Mouse (Mus musculus): Measurements from ENCODE around the gene Slc22a21. TPM values are rescaled to one million over a fixed set of nuclear protein-coding genes. Genes with fewer than 3 reads are reported as not detected.
"Not testable (repeated sequence)": the region's sequence is repeated elsewhere in the genome, so short reads cannot be mapped to it uniquely, and the experiment has no call there.

Gene Slc22a21
- total and polyA plus RNA-seq, 3 experiments = not detected

- Histone ChIP-seq H3K4me3 (replicated peaks in 1 of 3; ENCODE audit: low read depth in 2 of 3, low read length in 2 of 3, poor library complexity in 1 of 3) (no peak overlapping the region), H3K36me3 (replicated peaks in 1 of 2; ENCODE audit: control insufficient read depth in 1 of 2, insufficient read depth in 1 of 2, low read length in 1 of 2) (no peaks in the 10 kb centered on the region), H3K27me3 (replicated peaks) (peaks cover 3% of the 10 kb centered on the region), H3K9me3 (replicated peaks; ENCODE audit: low read length) (peaks cover 4% of the 10 kb centered on the region), H3K79me2 (replicated peaks; ENCODE audit: control insufficient read depth, extremely low read depth, insufficient read depth, poor library complexity, severe bottlenecking) (no peaks in the 10 kb centered on the region), H3K4me1 (ENCODE audit: control insufficient read depth in 1 of 2, insufficient read depth in 2 of 2) (no peaks in the 10 kb centered on the region), H3K4me2 (ENCODE audit: insufficient read depth, low read depth, poor library complexity, severe bottlenecking) (no peak overlapping the region), H3K9ac (ENCODE audit: insufficient read depth, low read depth) (no peak overlapping the region), H3K27ac (ENCODE audit: insufficient read depth, low read depth) (no peak overlapping the region)
- DNase-seq (ENCODE audit: extremely low read depth) = no peak
- TF ChIP-seq TCF12 (IDR thresholded peaks at IDR 0.05; ENCODE audit: low read depth, low read length) (no peak), RCOR1 (conservative IDR thresholded peaks at IDR 0.05; ENCODE audit: low read depth, low read length) (no peak), ZMIZ1 (IDR thresholded peaks at IDR 0.05; ENCODE audit: low read depth, low read length) (no peak), NRF1 (IDR thresholded peaks at IDR 0.05; ENCODE audit: low read depth, low read length) (no peak), KAT2A (IDR thresholded peaks at IDR 0.05; ENCODE audit: insufficient replicate concordance, low read length) (no peak), MAX (IDR thresholded peaks at IDR 0.05; ENCODE audit: low read length) (no peak)
- in situ Hi-C loops (cut with MboI; ENCODE audit: low pct_ligation_motif_present, low pct_unique_long_range_greater_than_20kb, low sequenced_read_pairs) (no loop called here), dilution Hi-C loops (cut with MboI; ENCODE audit: extremely low pct_ligation_motif_present, extremely low pct_unique_long_range_greater_than_20kb, low sequenced_read_pairs) (no loop called here)
Measured at GRCm38 (mm10) chr11:53975559-53975958, 4.6 kb downstream of the Slc22a21 start.

GRCm38 (mm10) chr11:53958984-53959383 is 21.1 kb downstream of the Slc22a21 start:
- peaks cover 0 to 15% of the 10 kb centered on the region in 2 experiments; a peak in 2 of 4 replicates for H3K4me1 ChIP-seq (ENCODE audit: control insufficient read depth in 1 of 2, insufficient read depth in 2 of 2)
- H3K9ac ChIP-seq (ENCODE audit: insufficient read depth, low read depth) = no peak overlapping the region
- H3K9me3 ChIP-seq (replicated peaks; ENCODE audit: low read length) = no peaks in the 10 kb centered on the region
- H3K36me3 ChIP-seq (replicated peaks in 1 of 2; ENCODE audit: control insufficient read depth in 1 of 2, insufficient read depth in 1 of 2, low read length in 1 of 2) = no peaks in the 10 kb centered on the region
- TF ChIP-seq ZMIZ1 (IDR thresholded peaks at IDR 0.05; ENCODE audit: low read depth, low read length) = no peak
- no peak for TF ChIP-seq BHLHE40 (IDR thresholded peaks at IDR 0.05; ENCODE audit: low read depth, low read length)
- peak in 1 of 2 experiments; percentile 77; a peak in 2 of 4 replicates for TF ChIP-seq CTCF (conservative IDR thresholded peaks at IDR 0.05 in 1 of 2, IDR thresholded peaks at IDR 0.05 in 1 of 2; ENCODE audit: low read depth in 2 of 2, low read length in 2 of 2)
- TF ChIP-seq USF1 (IDR thresholded peaks at IDR 0.05; ENCODE audit: low read depth, low read length) = no peak
- TF ChIP-seq RAD21 (IDR thresholded peaks at IDR 0.05; ENCODE audit: low read depth, low read length) = peak; percentile 20
- TF ChIP-seq SMC3 (IDR thresholded peaks at IDR 0.05; ENCODE audit: low read depth, low read length) = peak; percentile 37; the same call in 1 of the 2 replicates
- TF ChIP-seq ZNF384 (IDR thresholded peaks at IDR 0.05; ENCODE audit: low read depth, low read length) = no peak
- no peak for TF ChIP-seq MEF2A (IDR thresholded peaks at IDR 0.05; ENCODE audit: borderline replicate concordance, low read depth, low read length)
- DNase-seq (ENCODE audit: extremely low read depth) = peak; percentile 40
- no peaks in the 10 kb centered on the region for H3K79me2 ChIP-seq (replicated peaks; ENCODE audit: control insufficient read depth, extremely low read depth, insufficient read depth, poor library complexity, severe bottlenecking)
- in situ Hi-C loops (cut with MboI; ENCODE audit: low pct_ligation_motif_present, low pct_unique_long_range_greater_than_20kb, low sequenced_read_pairs) = no loop called here
- no peak overlapping the region for H3K4me2 ChIP-seq (ENCODE audit: insufficient read depth, low read depth, poor library complexity, severe bottlenecking)
- dilution Hi-C loops (cut with MboI; ENCODE audit: extremely low pct_ligation_motif_present, extremely low pct_unique_long_range_greater_than_20kb, low sequenced_read_pairs) = no loop called here
- no peaks in the 10 kb centered on the region for H3K27me3 ChIP-seq (replicated peaks)
- no peak overlapping the region for H3K4me3 ChIP-seq (replicated peaks in 1 of 3; ENCODE audit: low read depth in 2 of 3, low read length in 2 of 3, poor library complexity in 1 of 3)
- no peak overlapping the region for H3K27ac ChIP-seq (ENCODE audit: insufficient read depth, low read depth)

DNA sequence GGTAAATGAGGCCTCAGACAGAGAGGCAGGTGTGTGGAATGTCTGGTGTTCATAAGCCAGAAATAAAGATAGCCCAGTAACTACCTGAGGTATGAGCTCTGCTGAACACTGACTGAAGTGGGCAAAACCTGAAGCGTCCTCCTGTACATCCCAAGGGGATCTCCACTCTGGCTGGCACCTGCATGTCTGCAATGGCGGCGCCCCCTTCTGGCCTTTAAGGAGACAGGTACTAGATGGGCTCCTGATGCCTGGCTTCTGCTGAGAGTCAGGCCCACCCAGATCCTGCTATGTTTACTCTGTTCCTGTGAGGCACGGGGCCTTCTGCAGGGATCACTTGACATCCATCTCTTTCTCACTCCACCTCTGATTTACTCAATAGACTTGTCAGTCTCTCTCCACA is 22.0 kb downstream of the Slc22a21 start:
- peak; percentile 34 for DNase-seq (ENCODE audit: extremely low read depth)
- dilution Hi-C loops (cut with MboI; ENCODE audit: extremely low pct_ligation_motif_present, extremely low pct_unique_long_range_greater_than_20kb, low sequenced_read_pairs); H3K79me2 ChIP-seq (replicated peaks; ENCODE audit: control insufficient read depth, extremely low read depth, insufficient read depth, poor library complexity, severe bottlenecking); in situ Hi-C loops (cut with MboI; ENCODE audit: low pct_ligation_motif_present, low pct_unique_long_range_greater_than_20kb, low sequenced_read_pairs); H3K27me3 ChIP-seq (replicated peaks); H3K4me2 ChIP-seq (ENCODE audit: insufficient read depth, low read depth, poor library complexity, severe bottlenecking); H3K4me3 ChIP-seq (replicated peaks in 1 of 3; ENCODE audit: low read depth in 2 of 3, low read length in 2 of 3, poor library complexity in 1 of 3); H3K9ac ChIP-seq (ENCODE audit: insufficient read depth, low read depth); H3K9me3 ChIP-seq (replicated peaks; ENCODE audit: low read length); H3K27ac ChIP-seq (ENCODE audit: insufficient read depth, low read depth); H3K36me3 ChIP-seq (replicated peaks in 1 of 2; ENCODE audit: control insufficient read depth in 1 of 2, insufficient read depth in 1 of 2, low read length in 1 of 2): not testable (repeated sequence)
- peaks cover 0 to 15% of the 10 kb centered on the region in 2 experiments; a peak in 2 of 4 replicates for H3K4me1 ChIP-seq (ENCODE audit: control insufficient read depth in 1 of 2, insufficient read depth in 2 of 2)
- TF ChIP-seq SMC3 (IDR thresholded peaks at IDR 0.05; ENCODE audit: low read depth, low read length) = 0 out of 2 replicates have a peak, but pooled peaks have one; percentile 22
- peak in 1 of 2 experiments; percentile 48; a peak in 2 of 4 replicates for TF ChIP-seq CTCF (conservative IDR thresholded peaks at IDR 0.05 in 1 of 2, IDR thresholded peaks at IDR 0.05 in 1 of 2; ENCODE audit: low read depth in 2 of 2, low read length in 2 of 2)
- peak; percentile 7 for TF ChIP-seq RAD21 (IDR thresholded peaks at IDR 0.05; ENCODE audit: low read depth, low read length)
